Mouse (Mus musculus): ENCODE data around the gene Gm1043.

DNA sequence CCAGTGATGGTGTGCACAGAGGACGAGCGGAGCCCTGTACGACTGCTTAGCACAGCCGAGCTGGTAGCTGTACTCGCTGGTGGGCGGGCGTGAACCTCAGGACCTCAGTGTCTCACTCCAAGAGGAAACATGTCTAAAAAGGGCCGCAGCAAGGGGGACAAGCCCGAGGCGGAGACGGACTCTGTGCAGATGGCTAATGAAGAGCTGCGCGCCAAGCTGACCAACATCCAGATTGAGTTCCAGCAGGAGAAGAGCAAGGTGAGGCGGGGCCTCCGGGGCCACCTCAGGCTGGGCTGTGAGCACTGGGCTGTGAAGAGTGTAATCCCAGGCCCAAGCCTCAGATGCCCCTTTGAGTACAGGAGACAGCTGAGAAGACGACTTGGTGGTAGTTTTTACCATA is at the start of gene Gm1043:
- TF ChIP-seq POLR2A (IDR thresholded peaks at IDR 0.05; ENCODE audit: insufficient read depth, low read length), result no peak
- no peak for TF ChIP-seq CTCF (IDR thresholded peaks at IDR 0.05; ENCODE audit: low read depth, low read length)
